8 mouse cellular contexts compared by ENCODE assay signal in the genomic region with DNA sequence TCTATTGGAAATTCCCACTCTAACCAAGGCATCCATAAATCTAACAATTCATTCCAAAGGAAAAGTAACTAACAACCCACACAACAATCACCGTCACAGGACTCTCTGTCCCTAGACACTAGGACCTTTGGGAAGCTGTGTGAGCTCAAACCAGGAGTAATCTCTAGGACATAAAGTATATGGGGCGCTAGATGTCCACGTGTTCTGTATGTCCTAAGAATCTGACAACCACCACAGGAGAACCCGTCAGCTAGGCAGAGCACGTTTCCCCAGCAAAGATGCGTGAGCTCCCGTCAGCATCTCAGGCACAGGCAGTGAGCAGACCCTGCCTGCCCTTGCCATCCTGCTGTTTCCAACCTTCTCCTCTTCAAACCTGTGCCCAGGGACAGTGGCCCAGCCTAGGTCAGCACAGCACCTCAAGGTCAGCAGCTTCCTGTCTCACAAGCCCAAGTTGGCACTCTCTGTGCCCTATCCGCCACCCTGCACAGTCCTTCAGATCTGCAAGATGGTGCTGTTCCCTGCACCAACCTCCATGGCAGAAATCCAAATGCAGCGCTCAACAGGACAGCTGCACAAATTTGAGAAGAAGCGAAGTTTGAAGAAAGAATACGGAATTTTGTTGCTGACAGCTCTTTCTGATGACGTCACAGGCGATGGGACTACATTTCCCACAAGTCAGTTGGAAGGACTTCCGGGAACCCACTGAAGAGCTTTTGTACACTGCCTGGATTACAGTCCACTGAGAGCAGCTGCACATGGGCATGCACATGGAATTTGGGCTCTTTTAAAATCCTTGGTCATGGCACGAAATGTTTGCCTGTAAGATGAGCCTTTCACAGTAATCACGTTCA. TPM values are rescaled to one million over a fixed set of nuclear protein-coding genes. Genes with fewer than 3 reads are reported as not detected.
DNase-seq lines count a peak whose midpoint lies in the region; ATAC-seq and TF ChIP-seq lines count a peak whose summit lies in the region.

A gene (minus strand): TSS at position 664 of the 851 bp plus-strand sequence.

- H3K9me3 ChIP-seq in hindbrain, postnatal 0 days (ENCODE audit: low read length) = no peaks in the 10 kb centered on the region

- H3K4me3 ChIP-seq in gastrocnemius, adult 2 months = peak within 1 kb of the TSS; percentile 95
- peak within 1 kb of the TSS; percentile 80 for H3K4me3 ChIP-seq in hindbrain, postnatal 0 days (ENCODE audit: low read length)
- peak within 1 kb of the TSS; percentile 93 for H3K4me3 ChIP-seq in left cerebral cortex, adult 2 months

- ATAC-seq in common myeloid progenitor, adult 5-6 weeks (replicated peaks; ENCODE audit: low read depth, poor library complexity, severe bottlenecking) = peak; percentile 97
- peak; percentile 99 for ATAC-seq in hindbrain, postnatal 0 days
- ATAC-seq in megakaryocyte, adult 5-6 weeks (ENCODE audit: poor library complexity, severe bottlenecking) = peak; percentile 95

- peak within 1 kb of the TSS; percentile 84 for H3K4me2 ChIP-seq in hindbrain, postnatal 0 days (ENCODE audit: low read depth, low read length)

- peaks cover 6% of the 10 kb centered on the region; the same call in 1 of the 2 replicates for H3K4me1 ChIP-seq in hindbrain, postnatal 0 days (ENCODE audit: insufficient read depth, low read length)

- TF ChIP-seq CTCF in gastrocnemius, adult 2 months (IDR thresholded peaks at IDR 0.05) = no peak; the same call in 1 of the 2 replicates
- peak; percentile 32 for TF ChIP-seq CTCF in hindbrain, postnatal 0 days (IDR thresholded peaks at IDR 0.05; ENCODE audit: low read depth)
- no peak; the same call in 1 of the 2 replicates for TF ChIP-seq CTCF in left cerebral cortex, adult 2 months (IDR thresholded peaks at IDR 0.05)

- WGBS in hindbrain, postnatal 0 days = 8% methylated on average over 16 of the region's 16 CpGs

- H3K36me3 ChIP-seq in hindbrain, postnatal 0 days (ENCODE audit: insufficient read depth, low read length) = no peaks in the 10 kb centered on the region

- H3K27ac ChIP-seq in gastrocnemius, adult 2 months = peak within 1 kb of the TSS; percentile 94
- H3K27ac ChIP-seq in hindbrain, postnatal 0 days = peak within 1 kb of the TSS; percentile 82
- H3K27ac ChIP-seq in left cerebral cortex, adult 2 months = peak within 1 kb of the TSS; percentile 82

- no peaks in the 10 kb centered on the region for H3K27me3 ChIP-seq in hindbrain, postnatal 0 days (ENCODE audit: insufficient read depth, low read length)

- intact Hi-C loops in gastrocnemius, adult 2 months (cut with DNase I) = loop anchor here (1.0 to 10.0 kb wide), 3 partner anchors 39 to 178 kb away; a partner anchor contains a TSS
- intact Hi-C loops in left cerebral cortex, adult 2 months (cut with DNase I) = loop anchor here (1.0 to 5.0 kb wide), 8 partner anchors 27 to 247 kb away; a partner anchor contains a TSS

- peak within 1 kb of the TSS; percentile 77 for H3K9ac ChIP-seq in hindbrain, postnatal 0 days (replicated peaks; ENCODE audit: low read length)

- peak; percentile 89 for DNase-seq in ZHBTc4 (ENCODE audit: low read depth, low spot score)
- DNase-seq in gastrocnemius, adult 2 months = peak; percentile 88
- peak; percentile 96 for DNase-seq in hindbrain, postnatal 0 days (ENCODE audit: low spot score)
- peak; percentile 88 to 89 for DNase-seq in left cerebral cortex, adult 2 months (ENCODE audit: extremely low spot score in 1 of 2, low spot score in 2 of 2)
- DNase-seq in right cerebral cortex, adult 2 months (ENCODE audit: low spot score in 2 of 2) = peak; percentile 94 to 98
- DNase-seq in urinary bladder, postnatal 14 days (ENCODE audit: low spot score) = peak; percentile 87

RNA-seq across cellular contexts. Expression of the gene that starts here (rescaled TPM):
- total RNA-seq in common myeloid progenitor, adult 5-6 weeks (2017) = 2.0 and 2.6 TPM in 2 replicates
- 1 to 10 TPM; 4.0 to 4.4 TPM for total RNA-seq in gastrocnemius, adult 2 months (2021)
- total RNA-seq in hindbrain, postnatal 0 days (2014; rRNA removed) = 1.6 and 3.7 TPM in 2 replicates
- 0.73 and 0.81 TPM in 2 replicates for polyA plus RNA-seq in hindbrain, postnatal 0 days (2015; fragmentation: Nextera tagmentation; extraction: Ambion mirVana)
- total RNA-seq in left cerebral cortex, adult 2 months (2021) = 1 to 10 TPM; 4.2 to 4.9 TPM
- 0.60 TPM in 1 of 2 replicates, not detected in the other for total RNA-seq in megakaryocyte, adult 5-6 weeks (2015)
- 0.65 TPM in 1 of 2 replicates, not detected in the other for total RNA-seq in megakaryocyte, adult 5-6 weeks (2017)

Comparison
In these comparisons a context has a peak if more than half of its experiments do, and no peak if none do; other contexts are left out.
1. Peak in every context shown above with its lines: DNase-seq, ATAC-seq, H3K4me3 ChIP-seq and H3K27ac ChIP-seq.
2. Peak in ATAC-seq in megakaryocyte, adult 5-6 weeks; RNA of the gene not detected or under 1 TPM.